Mouse (Mus musculus): Measurements from ENCODE around the gene Hao1. TPM values are rescaled to one million over a fixed set of nuclear protein-coding genes. Genes with fewer than 3 reads are reported as not detected.

Hao1 gene
- total RNA-seq, 2 experiments from 2014 or later: not detected

GRCm38 (mm10) chr2:134465132-134465531, 89.0 kb downstream of the Hao1 start:
- no peak for DNase-seq (ENCODE audit: low spot score in 2 of 2)

GRCm38 (mm10) chr2:134462321-134462720, 91.8 kb downstream of the Hao1 start:
- DNase-seq (ENCODE audit: low spot score in 2 of 2): no peak

- no peak for DNase-seq (ENCODE audit: low spot score in 2 of 2)
Observed at GRCm38 (mm10) chr2:134460831-134461230, 93.3 kb downstream of the Hao1 start.

GRCm38 (mm10) chr2:134456065-134456505, 98.1 kb downstream of the Hao1 start:
- DNase-seq (ENCODE audit: low spot score in 2 of 2): no peak

GRCm38 (mm10) chr2:134452748-134453147, 101.4 kb downstream of the Hao1 start:
- DNase-seq (ENCODE audit: low spot score in 2 of 2): no peak

- DNase-seq (ENCODE audit: low spot score in 2 of 2): no peak
Observed at GRCm38 (mm10) chr2:134450976-134451375, 103.2 kb downstream of the Hao1 start.

Other genes starting within 250 kb of the Hao1 start
- gene Tmx4, start 89.8 kb upstream of the Hao1 start, total RNA-seq (2021): 100 to 1,000 TPM; 169 to 174 TPM
- 100 to 1,000 TPM; 132 to 143 TPM for gene Plcb1, start 231.7 kb upstream of the Hao1 start, total RNA-seq (2021)